Mouse (Mus musculus) splenic B cell, adult 2 months (primary cell): ENCODE measurements at regions not wholly inside any gene's neighbourhood (a gene's known extent, or its start where the extent isn't known, plus 50 kb on each side); places are given as distances from the start of the nearest gene placed in this dataset.
"Not testable (repeated sequence)": the region's sequence is repeated elsewhere in the genome, so short reads cannot be mapped to it uniquely, and the experiment has no call there.

ENCODE experiments used
- DNase-seq: peaks from one replicate; pipeline ENCODE4 v3.0.0-alpha.2; 2011; ENCODE audit warnings: low read depth, low spot score
- H3K27me3 ChIP-seq: 2 replicates; pipeline ENCODE4 v1.6.1; 2012; ENCODE audit warnings: mild to moderate bottlenecking, low read length, moderate library complexity, mixed read lengths; ENCODE audit not compliant: control insufficient read depth, poor library complexity, insufficient read depth, severe bottlenecking
- H3K36me3 ChIP-seq: 2 replicates; pipeline ENCODE4 v1.6.1; 2012; ENCODE audit warnings: mild to moderate bottlenecking, low read length, moderate library complexity, mixed read lengths; ENCODE audit not compliant: control insufficient read depth, poor library complexity, insufficient read depth, severe bottlenecking

- Histone ChIP-seq H3K36me3 (no peaks in the 10 kb centered on the region), H3K27me3 (no peaks in the 10 kb centered on the region)
- no peak for DNase-seq
Measured at GRCm38 (mm10) chr17:85869179-85869578, 181.1 kb upstream of the Six2 start.

- Histone ChIP-seq H3K27me3 (no peaks in the 10 kb centered on the region), H3K36me3 (no peaks in the 10 kb centered on the region)
- no peak for DNase-seq
Measured at GRCm38 (mm10) chr17:85867945-85868616, 180.0 kb upstream of the Six2 start.

- Histone ChIP-seq H3K36me3 (no peaks in the 10 kb centered on the region), H3K27me3 (no peaks in the 10 kb centered on the region)
- DNase-seq, result no peak
Measured at GRCm38 (mm10) chr17:85866581-85866980, 178.5 kb upstream of the Six2 start.

GRCm38 (mm10) chr17:85865940-85866339 is 177.9 kb upstream of the Six2 start:
- no peak for DNase-seq
- H3K36me3 ChIP-seq, result no peaks in the 10 kb centered on the region
- no peaks in the 10 kb centered on the region for H3K27me3 ChIP-seq

- Histone ChIP-seq H3K36me3 (no peaks in the 10 kb centered on the region), H3K27me3 (no peaks in the 10 kb centered on the region)
- DNase-seq, result no peak
Measured at GRCm38 (mm10) chr17:85861328-85861727, 173.3 kb upstream of the Six2 start.

- Histone ChIP-seq H3K27me3 (no peaks in the 10 kb centered on the region), H3K36me3 (no peaks in the 10 kb centered on the region)
- DNase-seq, result no peak
Measured at GRCm38 (mm10) chr17:85860797-85861196, 172.7 kb upstream of the Six2 start.

- Histone ChIP-seq H3K27me3 (no peaks in the 10 kb centered on the region), H3K36me3 (no peaks in the 10 kb centered on the region)
- DNase-seq, result no peak
Measured at GRCm38 (mm10) chr17:85859926-85860707, 172.0 kb upstream of the Six2 start.

GRCm38 (mm10) chr17:85858516-85858915 is 170.4 kb upstream of the Six2 start:
- DNase-seq, result no peak
- Histone ChIP-seq H3K36me3 (no peaks in the 10 kb centered on the region), H3K27me3 (no peaks in the 10 kb centered on the region)

GRCm38 (mm10) chr17:85857705-85858472 is 169.8 kb upstream of the Six2 start:
- Histone ChIP-seq H3K27me3 (no peaks in the 10 kb centered on the region), H3K36me3 (no peaks in the 10 kb centered on the region)
- no peak for DNase-seq

- not testable (repeated sequence) for H3K36me3 ChIP-seq, DNase-seq, H3K27me3 ChIP-seq
Measured at GRCm38 (mm10) chr17:85856894-85857293, 168.8 kb upstream of the Six2 start.

GRCm38 (mm10) chr17:85853156-85853555 is 165.1 kb upstream of the Six2 start:
- Histone ChIP-seq H3K36me3 (no peaks in the 10 kb centered on the region), H3K27me3 (no peaks in the 10 kb centered on the region)
- no peak for DNase-seq

GRCm38 (mm10) chr17:85848526-85848925 is 160.5 kb upstream of the Six2 start:
- no peaks in the 10 kb centered on the region for H3K27me3 ChIP-seq
- H3K36me3 ChIP-seq, result no peaks in the 10 kb centered on the region
- no peak for DNase-seq

- no peaks in the 10 kb centered on the region for H3K36me3 ChIP-seq
- no peak for DNase-seq
Measured at GRCm38 (mm10) chr17:85847756-85848155, 159.7 kb upstream of the Six2 start.

GRCm38 (mm10) chr17:85845059-85845458 is 157.0 kb upstream of the Six2 start:
- DNase-seq, result no peak
- no peaks in the 10 kb centered on the region for H3K36me3 ChIP-seq
- no peaks in the 10 kb centered on the region for H3K27me3 ChIP-seq

More at GRCm38 (mm10) chr17:85847756-85848155, 159.7 kb upstream of the Six2 start:
- no peaks in the 10 kb centered on the region for H3K27me3 ChIP-seq

- H3K36me3 ChIP-seq, result no peaks in the 10 kb centered on the region
- DNase-seq, result no peak
- H3K27me3 ChIP-seq, result no peaks in the 10 kb centered on the region
Measured at GRCm38 (mm10) chr17:85844486-85844885, 156.4 kb upstream of the Six2 start.
